Mouse (Mus musculus) neural tube, embryonic 12.5 days (tissue): Measurements from ENCODE around the gene Pstpip1. TPM values are rescaled to one million over a fixed set of nuclear protein-coding genes. Genes with fewer than 3 reads are reported as not detected.
A peak's percentile ranks its signal among the peaks of the same experiment; 100 is the strongest.

ENCODE experiments used
- ATAC-seq: fragments of 200-750 bp; cut with Nextera tagmentation; 2 replicates; pipeline ENCODE4 v1.8.0; 2017; ENCODE audit warnings: low read depth, mild to moderate bottlenecking, moderate TSS enrichment, moderate library complexity; ENCODE audit not compliant: low FRiP score
- H3K27ac ChIP-seq: fragments of 300-500 bp; sonication (generic); 2 replicates; pipeline ENCODE4 v1.5.1; 2016
- H3K27me3 ChIP-seq: fragments of 300-500 bp; sonication (generic); replicated peaks from 2 replicates; pipeline ENCODE4 v1.6.1; 2016; ENCODE audit warnings: mild to moderate bottlenecking
- H3K36me3 ChIP-seq: fragments of 300-500 bp; sonication (generic); 2 replicates; pipeline ENCODE4 v1.6.1; 2016; ENCODE audit warnings: mild to moderate bottlenecking
- H3K4me1 ChIP-seq: fragments of 300-500 bp; sonication (generic); 2 replicates; pipeline ENCODE4 v1.6.1; 2016
- H3K4me2 ChIP-seq: fragments of 300-500 bp; sonication (generic); replicated peaks from 2 replicates; pipeline ENCODE4 v1.6.1; 2016; ENCODE audit warnings: mild to moderate bottlenecking
- H3K4me3 ChIP-seq: fragments of 300-500 bp; sonication (generic); 2 replicates; pipeline ENCODE4 v1.5.1; 2016
- H3K9ac ChIP-seq: fragments of 300-500 bp; sonication (generic); 2 replicates; pipeline ENCODE4 v1.6.1; 2016; ENCODE audit warnings: mild to moderate bottlenecking
- H3K9me3 ChIP-seq: fragments of 300-500 bp; sonication (generic); 2 replicates; pipeline ENCODE4 v1.6.1; 2016; ENCODE audit warnings: mild to moderate bottlenecking
- WGBS: fragments of 180-500 bp; shearing (Covaris S2); methylation state at CpG from one replicate; pipeline ENCODE4 v1.1.7; 2016; 5-methylcytosine and 5-hydroxymethylcytosine counted together
- polyA plus RNA-seq: library from polyadenylated mRNA; unstranded; fragments of >200 nt; fragmentation: Nextera tagmentation; extraction: Ambion mirVana; gene quantifications from 2 replicates; pipeline ENCODE4 v1.2.1, GENCODE M21; 2016

Gene Pstpip1
- polyA plus RNA-seq, 1 experiment from 2014 or later: 0.74 TPM

- Histone ChIP-seq H3K36me3 (peaks cover 95% of the 10 kb centered on the region), H3K4me3 (no peak overlapping the region), H3K4me1 (no peaks in the 10 kb centered on the region), H3K9ac (no peak overlapping the region), H3K9me3 (no peaks in the 10 kb centered on the region), H3K4me2 (no peak overlapping the region), H3K27ac (no peak overlapping the region), H3K27me3 (no peaks in the 10 kb centered on the region)
- 70% methylated on average over 10 of the region's 10 CpGs for WGBS
- no peak for ATAC-seq
Measured at GRCm38 (mm10) chr9:56131813-56132525, 42.2 kb downstream of the Pstpip1 start.

- H3K4me1 ChIP-seq: no peaks in the 10 kb centered on the region
- no peak overlapping the region for H3K4me3 ChIP-seq
- no peaks in the 10 kb centered on the region for H3K27me3 ChIP-seq
- no peak overlapping the region for H3K27ac ChIP-seq
- ATAC-seq: no peak
- H3K9ac ChIP-seq: no peak overlapping the region
- H3K36me3 ChIP-seq: peaks cover 86% of the 10 kb centered on the region
- WGBS: 89% methylated on average over 5 of the region's 5 CpGs
- H3K4me2 ChIP-seq: no peak overlapping the region
- no peaks in the 10 kb centered on the region for H3K9me3 ChIP-seq
Measured at GRCm38 (mm10) chr9:56133970-56134369, 44.2 kb downstream of the Pstpip1 start.

- Histone ChIP-seq H3K36me3 (peaks cover 82% of the 10 kb centered on the region), H3K27me3 (no peaks in the 10 kb centered on the region), H3K9me3 (no peaks in the 10 kb centered on the region), H3K4me3 (no peak overlapping the region), H3K27ac (no peak overlapping the region), H3K9ac (no peak overlapping the region), H3K4me1 (no peaks in the 10 kb centered on the region), H3K4me2 (no peak overlapping the region)
- ATAC-seq: no peak
- 97% methylated on average over 4 of the region's 4 CpGs for WGBS
Measured at GRCm38 (mm10) chr9:56134614-56135013, 44.9 kb downstream of the Pstpip1 start.

- no peak for ATAC-seq
- Histone ChIP-seq H3K27me3 (no peaks in the 10 kb centered on the region), H3K9me3 (no peaks in the 10 kb centered on the region), H3K27ac (no peak overlapping the region), H3K4me1 (no peaks in the 10 kb centered on the region), H3K36me3 (peaks cover 77% of the 10 kb centered on the region), H3K9ac (no peak overlapping the region), H3K4me2 (no peak overlapping the region), H3K4me3 (no peak overlapping the region)
- WGBS: 85% methylated on average over 4 of the region's 4 CpGs
Measured at GRCm38 (mm10) chr9:56135590-56136197, 45.9 kb downstream of the Pstpip1 start.

- H3K9ac ChIP-seq: no peak overlapping the region
- WGBS: 89% methylated on average over 9 of the region's 9 CpGs
- H3K36me3 ChIP-seq: peaks cover 74% of the 10 kb centered on the region
- H3K4me2 ChIP-seq: no peak overlapping the region
- H3K4me1 ChIP-seq: no peaks in the 10 kb centered on the region
- ATAC-seq: no peak
- no peaks in the 10 kb centered on the region for H3K9me3 ChIP-seq
- no peak overlapping the region for H3K4me3 ChIP-seq
- no peaks in the 10 kb centered on the region for H3K27me3 ChIP-seq
- H3K27ac ChIP-seq: no peak overlapping the region
Measured at GRCm38 (mm10) chr9:56141776-56142175, 52.0 kb downstream of the Pstpip1 start.

- Histone ChIP-seq H3K27ac (no peak overlapping the region), H3K4me3 (no peak overlapping the region), H3K9me3 (no peaks in the 10 kb centered on the region), H3K36me3 (peaks cover 63% of the 10 kb centered on the region), H3K4me2 (no peak overlapping the region), H3K4me1 (no peaks in the 10 kb centered on the region), H3K27me3 (no peaks in the 10 kb centered on the region), H3K9ac (no peak overlapping the region)
- no peak for ATAC-seq
- WGBS: 93% methylated on average over 7 of the region's 7 CpGs
Measured at GRCm38 (mm10) chr9:56144366-56145003, 54.7 kb downstream of the Pstpip1 start.

- Histone ChIP-seq H3K36me3 (peaks cover 49% of the 10 kb centered on the region), H3K9me3 (no peaks in the 10 kb centered on the region)
- ATAC-seq: no peak
Measured at GRCm38 (mm10) chr9:56146326-56146923, 56.7 kb downstream of the Pstpip1 start.

GRCm38 (mm10) chr9:56151745-56152481 is 62.2 kb downstream of the Pstpip1 start:
- no peak overlapping the region for H3K27ac ChIP-seq

More at GRCm38 (mm10) chr9:56146326-56146923, 56.7 kb downstream of the Pstpip1 start:
- 95% methylated on average over 16 of the region's 16 CpGs for WGBS
- H3K4me2 ChIP-seq: no peak overlapping the region
- H3K4me3 ChIP-seq: no peak overlapping the region
- no peaks in the 10 kb centered on the region for H3K4me1 ChIP-seq
- H3K27me3 ChIP-seq: no peaks in the 10 kb centered on the region
- no peak overlapping the region for H3K27ac ChIP-seq
- no peak overlapping the region for H3K9ac ChIP-seq

GRCm38 (mm10) chr9:56152482-56153007 is 62.8 kb downstream of the Pstpip1 start:
- no peak overlapping the region for H3K27ac ChIP-seq
- ATAC-seq: no peak

More at GRCm38 (mm10) chr9:56151745-56152481, 62.2 kb downstream of the Pstpip1 start:
- Histone ChIP-seq H3K9me3 (no peaks in the 10 kb centered on the region), H3K27me3 (no peaks in the 10 kb centered on the region), H3K4me1 (peaks cover 17% of the 10 kb centered on the region), H3K4me2 (no peak overlapping the region), H3K9ac (no peak overlapping the region), H3K36me3 (peaks cover under 1% of the 10 kb centered on the region; the same call in 1 of the 2 replicates), H3K4me3 (no peak overlapping the region)
- ATAC-seq: no peak
- WGBS: 48% methylated on average over 7 of the region's 7 CpGs

GRCm38 (mm10) chr9:56154572-56154971 is 64.8 kb downstream of the Pstpip1 start:
- Histone ChIP-seq H3K4me2 (no peak overlapping the region), H3K4me3 (no peak overlapping the region), H3K27me3 (no peaks in the 10 kb centered on the region), H3K4me1 (peaks cover 37% of the 10 kb centered on the region), H3K27ac (no peak overlapping the region), H3K9ac (no peak overlapping the region), H3K9me3 (no peaks in the 10 kb centered on the region), H3K36me3 (no peaks in the 10 kb centered on the region)
- no peak for ATAC-seq
- 95% methylated on average over 5 of the region's 5 CpGs for WGBS

More at GRCm38 (mm10) chr9:56152482-56153007, 62.8 kb downstream of the Pstpip1 start:
- Histone ChIP-seq H3K4me2 (no peak overlapping the region), H3K27me3 (no peaks in the 10 kb centered on the region), H3K36me3 (no peaks in the 10 kb centered on the region), H3K4me3 (no peak overlapping the region), H3K9me3 (no peaks in the 10 kb centered on the region), H3K4me1 (peaks cover 22% of the 10 kb centered on the region), H3K9ac (no peak overlapping the region)
- 86% methylated on average over 4 of the region's 4 CpGs for WGBS

- Histone ChIP-seq H3K27me3 (no peaks in the 10 kb centered on the region), H3K9me3 (no peaks in the 10 kb centered on the region), H3K4me1 (peaks cover 36% of the 10 kb centered on the region), H3K36me3 (no peaks in the 10 kb centered on the region), H3K4me3 (no peak overlapping the region), H3K27ac (no peak overlapping the region), H3K9ac (no peak overlapping the region), H3K4me2 (0 out of 2 replicates have a peak overlapping the region, but pooled peaks have one; percentile 3)
- ATAC-seq: no peak
- WGBS: 85% methylated on average over 2 of the region's 2 CpGs
Measured at GRCm38 (mm10) chr9:56158077-56158476, 68.3 kb downstream of the Pstpip1 start.
